Mouse (Mus musculus) left cerebral cortex, adult 9 months (tissue): Measurements from ENCODE around the gene Mycbp2.
A peak's percentile ranks its signal among the peaks of the same experiment; 100 is the strongest.

Source experiments
- DNase-seq, 2 experiments: peaks; one replicate each; pipeline ENCODE4 v3.0.0; 2022; ENCODE audit warnings: low spot score in 2 of 2

Gene Mycbp2

DNA sequence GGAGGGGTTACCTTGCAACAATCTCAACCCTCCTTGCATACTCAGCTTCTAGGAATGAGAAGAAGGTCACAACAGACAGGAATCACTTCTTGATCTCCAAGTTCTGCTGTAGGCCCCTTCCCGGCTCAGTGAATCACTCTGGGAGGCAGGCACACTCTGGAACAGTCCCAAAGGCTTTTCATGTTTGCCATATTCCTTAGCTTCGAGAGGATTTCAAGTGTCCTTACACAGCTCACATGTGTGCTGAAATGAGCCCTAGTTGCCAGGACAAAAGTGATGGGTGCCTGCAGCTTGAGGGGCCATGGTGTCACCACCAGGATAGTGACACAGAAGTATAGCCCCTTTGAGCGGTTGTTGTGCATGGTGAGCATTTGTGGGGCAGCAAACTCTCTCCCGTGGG is 273.9 kb downstream of the Mycbp2 start:
- DNase-seq, result no peak

DNA sequence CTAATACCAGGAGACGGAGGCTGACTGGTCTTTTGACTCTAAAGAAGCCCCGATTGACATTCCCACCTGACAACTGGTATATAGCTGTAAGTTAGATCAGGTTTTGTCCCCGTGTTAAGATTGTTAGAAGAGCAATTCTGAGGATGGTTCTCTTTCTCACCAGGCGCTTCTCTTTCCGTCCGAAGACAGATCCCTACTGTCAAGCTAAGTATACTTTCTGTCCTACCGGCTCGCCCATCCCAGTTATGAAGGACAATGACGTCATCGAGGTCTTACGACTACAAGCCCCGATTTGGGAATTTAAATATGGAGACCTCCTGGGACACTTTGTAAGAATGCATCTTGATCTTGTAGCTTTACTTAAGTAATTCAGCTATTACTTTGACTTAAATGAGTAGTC is 275.1 kb downstream of the Mycbp2 start:
- DNase-seq, result no peak

DNA sequence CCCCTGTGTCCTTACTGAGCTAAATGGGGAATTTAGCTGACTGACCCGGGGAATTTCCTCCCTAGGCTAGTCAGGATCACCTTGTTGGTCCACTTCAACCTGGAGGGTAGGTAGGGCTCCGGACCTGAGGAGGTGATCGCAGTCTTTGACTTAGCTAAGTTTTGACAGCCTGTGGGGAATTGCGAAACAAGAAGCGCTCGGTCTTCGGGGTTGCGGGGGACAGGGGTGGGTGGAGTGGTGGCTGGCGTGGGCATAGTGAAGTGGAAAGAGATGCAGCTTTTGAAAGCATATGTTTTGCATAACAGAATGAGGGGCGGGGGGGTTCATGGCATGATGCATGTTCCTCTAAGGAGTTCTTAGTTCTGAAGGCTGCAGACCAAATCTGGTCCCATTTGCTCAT is 275.8 kb downstream of the Mycbp2 start:
- no peak for DNase-seq

DNA sequence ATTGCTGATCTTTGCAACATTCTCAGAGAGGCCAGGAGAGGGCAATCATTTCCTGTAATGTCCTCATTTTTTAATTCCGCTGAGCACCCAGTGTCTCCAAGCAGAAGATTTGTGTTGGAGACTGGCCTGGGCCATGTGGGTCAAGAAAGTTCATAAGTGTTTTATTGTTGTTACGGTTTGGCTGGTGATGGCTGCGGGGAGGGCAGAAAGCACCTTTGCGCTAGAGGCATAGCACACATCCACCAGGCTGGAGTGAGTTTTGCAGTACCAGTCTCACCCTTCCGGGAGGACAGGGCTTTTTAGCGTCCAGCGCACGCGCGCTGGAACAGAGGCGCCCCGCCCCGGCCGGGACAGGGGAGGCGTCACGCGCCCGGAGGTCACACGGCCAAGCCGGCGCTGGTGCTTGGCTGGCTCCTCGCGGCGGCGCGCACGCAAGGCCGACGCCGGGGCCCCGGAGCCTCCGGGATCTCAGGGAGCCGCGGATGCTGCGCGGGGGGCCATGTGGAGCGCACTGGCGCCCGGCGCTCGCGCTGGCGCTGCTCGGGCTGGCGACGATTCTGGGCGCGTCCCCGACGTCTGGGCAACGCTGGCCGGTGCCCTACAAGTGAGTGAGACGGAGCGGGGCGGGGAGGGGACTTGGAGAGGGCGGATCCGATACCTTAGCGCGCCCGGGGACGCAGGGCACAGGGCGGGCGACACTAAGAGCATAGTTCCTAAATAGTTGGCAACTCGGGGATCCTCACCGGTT is 276.6 kb downstream of the Mycbp2 start, which contains the start of gene Cln5:
Gene Cln5 (plus strand): TSS at position 353 of the 748 bp plus-strand sequence.
- peak; percentile 75 to 87 for DNase-seq

DNA sequence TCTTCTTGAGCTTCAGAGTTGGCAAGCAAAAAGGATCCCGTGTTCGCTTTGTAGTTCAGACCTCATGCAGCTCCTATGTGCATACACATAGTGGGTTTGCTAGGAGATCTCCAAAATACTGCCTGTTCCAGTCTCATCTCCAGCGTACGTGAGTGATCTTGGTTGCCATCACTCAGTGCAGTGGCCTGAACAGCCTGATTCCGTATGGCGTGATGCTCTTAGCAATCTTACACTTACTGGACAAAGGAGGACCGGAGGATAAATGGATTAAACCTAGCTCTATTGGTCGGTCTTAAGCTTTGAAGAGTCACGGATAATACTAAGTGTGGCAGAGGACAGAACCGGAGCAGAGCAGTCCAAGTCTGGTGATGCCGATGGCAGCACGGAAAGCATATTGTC is 277.1 kb downstream of the Mycbp2 start:
- DNase-seq, result no peak

DNA sequence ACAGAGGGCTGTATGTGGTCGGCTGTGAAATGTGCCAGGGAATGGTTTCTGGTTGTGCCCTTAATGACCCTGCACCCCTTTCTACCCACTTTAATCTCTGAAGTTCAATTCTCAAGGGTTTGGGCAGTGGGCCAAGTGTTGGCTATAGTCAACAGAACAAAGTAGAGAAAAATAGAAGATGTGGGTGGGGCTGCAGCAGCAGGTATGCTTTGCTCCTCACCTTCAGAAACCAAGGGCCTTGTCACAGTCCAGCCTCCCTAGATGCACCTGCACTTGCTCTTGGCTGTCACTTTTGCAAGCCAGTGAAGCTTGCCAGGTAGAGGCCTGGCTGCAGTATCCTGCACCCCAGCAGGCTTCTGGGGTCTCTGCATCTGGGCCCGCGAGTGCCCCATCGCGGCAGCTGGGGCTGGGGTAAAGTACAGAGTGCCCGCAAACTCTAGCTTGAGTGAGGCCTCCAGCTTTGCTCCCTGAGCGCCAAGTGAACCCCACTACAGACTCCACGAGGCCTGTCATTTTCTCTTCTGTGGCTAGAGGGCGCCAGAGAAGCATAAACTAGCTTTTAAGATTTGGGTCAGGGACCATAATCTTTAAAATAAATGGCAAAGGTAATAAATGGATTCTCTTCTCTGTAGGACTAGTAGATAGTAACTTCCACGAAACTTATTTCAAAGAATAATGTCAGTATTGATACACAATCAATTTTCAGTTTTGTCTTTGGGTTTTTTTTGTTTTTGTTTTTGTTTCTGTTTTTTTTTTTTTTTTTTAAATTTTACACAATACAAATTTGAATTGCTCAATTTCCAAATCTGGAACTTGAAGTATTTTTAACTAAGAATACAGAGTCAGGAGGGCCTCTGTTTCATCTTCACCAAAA is 281.1 kb downstream of the Mycbp2 start:
- peak in 1 of 2 experiments; percentile 88 for DNase-seq
